29 mouse cellular contexts compared by ENCODE assay signal in genomic region chr10:107962130-107962529, GRCm38 (mm10). TPM values are rescaled to one million over a fixed set of nuclear protein-coding genes. Genes with fewer than 3 reads are reported as not detected.
DNase-seq lines count a peak whose midpoint lies in the region; ATAC-seq lines count a peak whose summit lies in the region.
"Had no signal": no experiment of that assay in that cellular context is flagged by ENCODE, and none has a peak within 500 bp of the region (broad histone marks: within the 10 kb centered on the region; RNA-seq: fewer than 3 reads in every experiment).

No protein-coding gene starts in this region.

- H3K27me3 ChIP-seq in liver, embryonic 11.5 days (replicated peaks; ENCODE audit: control insufficient read depth, insufficient read depth, low read length): no peaks in the 10 kb centered on the region
- no peaks in the 10 kb centered on the region for H3K27me3 ChIP-seq in liver, embryonic 16.5 days (ENCODE audit: control insufficient read depth, insufficient read depth, low read depth, low read length)
- H3K27me3 ChIP-seq in intestine, embryonic 16.5 days (replicated peaks; ENCODE audit: control insufficient read depth, insufficient read depth, low read length): no peaks in the 10 kb centered on the region
- H3K27me3 ChIP-seq: forebrain, embryonic 12.5 days; heart, embryonic 12.5 days; hindbrain, embryonic 13.5 days; midbrain, embryonic 15.5 days; neural tube, embryonic 15.5 days had no signal

- H3K9ac ChIP-seq in liver, embryonic 11.5 days (ENCODE audit: low read depth, low read length): no peak overlapping the region
- no peak overlapping the region for H3K9ac ChIP-seq in liver, embryonic 16.5 days (ENCODE audit: low read depth, low read length)
- H3K9ac ChIP-seq in intestine, embryonic 16.5 days (ENCODE audit: low read depth, low read length): no peak overlapping the region
- H3K9ac ChIP-seq: forebrain, embryonic 12.5 days; heart, embryonic 12.5 days; hindbrain, embryonic 13.5 days; midbrain, embryonic 15.5 days; neural tube, embryonic 15.5 days had no signal

- no peaks in the 10 kb centered on the region for H3K9me3 ChIP-seq in liver, embryonic 11.5 days (ENCODE audit: control insufficient read depth, low read length)
- no peaks in the 10 kb centered on the region for H3K9me3 ChIP-seq in liver, embryonic 16.5 days (replicated peaks; ENCODE audit: control insufficient read depth, low read length)
- no peaks in the 10 kb centered on the region for H3K9me3 ChIP-seq in intestine, embryonic 16.5 days (ENCODE audit: control insufficient read depth, low read length)
- H3K9me3 ChIP-seq: forebrain, embryonic 12.5 days; hindbrain, embryonic 13.5 days; midbrain, embryonic 15.5 days; neural tube, embryonic 15.5 days had no signal

- peak; percentile 83 for ATAC-seq in liver, embryonic 11.5 days (replicated peaks; ENCODE audit: low FRiP score)
- peak; percentile 87 for ATAC-seq in liver, embryonic 16.5 days (ENCODE audit: low read depth)
- ATAC-seq in intestine, embryonic 16.5 days: no peak
- ATAC-seq: CD4-positive, CD25-positive, alpha-beta regulatory T cell, adult 4 months; intestine, postnatal 0 days; midbrain, embryonic 15.5 days had no signal

- no peak overlapping the region for H3K27ac ChIP-seq in liver, embryonic 11.5 days (ENCODE audit: low read depth, low read length)
- H3K27ac ChIP-seq in liver, embryonic 16.5 days (ENCODE audit: low read length): no peak overlapping the region
- H3K27ac ChIP-seq in intestine, embryonic 16.5 days (ENCODE audit: low read length): no peak overlapping the region
- H3K27ac ChIP-seq: forebrain, embryonic 12.5 days; hindbrain, embryonic 13.5 days; midbrain, embryonic 15.5 days; neural tube, embryonic 15.5 days; stomach, postnatal 0 days had no signal

- H3K4me1 ChIP-seq in liver, embryonic 11.5 days (replicated peaks; ENCODE audit: control insufficient read depth, insufficient read depth, low read length): no peaks in the 10 kb centered on the region
- H3K4me1 ChIP-seq in liver, embryonic 16.5 days (ENCODE audit: control insufficient read depth, low read depth, low read length): no peaks in the 10 kb centered on the region
- H3K4me1 ChIP-seq in intestine, embryonic 16.5 days (ENCODE audit: control insufficient read depth, insufficient read depth, low read length): no peaks in the 10 kb centered on the region
- H3K4me1 ChIP-seq: forebrain, embryonic 12.5 days; hindbrain, embryonic 13.5 days; midbrain, embryonic 15.5 days; neural tube, embryonic 15.5 days had no signal

- no peak overlapping the region for H3K4me3 ChIP-seq in liver, embryonic 11.5 days (ENCODE audit: low read depth, low read length)
- no peak overlapping the region for H3K4me3 ChIP-seq in liver, embryonic 16.5 days (ENCODE audit: low read depth, low read length)
- H3K4me3 ChIP-seq in intestine, embryonic 16.5 days (ENCODE audit: low read length): no peak overlapping the region
- H3K4me3 ChIP-seq: erythroblast, embryonic 14.5 days; forebrain, embryonic 12.5 days; heart, embryonic 12.5 days; hindbrain, embryonic 13.5 days; midbrain, embryonic 15.5 days; neural tube, embryonic 15.5 days had no signal

- no peak overlapping the region for H3K4me2 ChIP-seq in liver, embryonic 11.5 days
- no peak overlapping the region for H3K4me2 ChIP-seq in liver, embryonic 16.5 days (ENCODE audit: low read depth, low read length)
- H3K4me2 ChIP-seq in intestine, embryonic 16.5 days (ENCODE audit: low read depth, low read length): no peak overlapping the region
- H3K4me2 ChIP-seq: forebrain, embryonic 12.5 days; heart, embryonic 12.5 days; hindbrain, embryonic 13.5 days; midbrain, embryonic 15.5 days; neural tube, embryonic 15.5 days had no signal

- no peaks in the 10 kb centered on the region for H3K36me3 ChIP-seq in liver, embryonic 11.5 days (ENCODE audit: control insufficient read depth, insufficient read depth, low read length)
- no peaks in the 10 kb centered on the region for H3K36me3 ChIP-seq in liver, embryonic 16.5 days (ENCODE audit: control insufficient read depth, insufficient read depth)
- H3K36me3 ChIP-seq in intestine, embryonic 16.5 days (ENCODE audit: control insufficient read depth, insufficient read depth, low read length): no peaks in the 10 kb centered on the region
- H3K36me3 ChIP-seq: forebrain, embryonic 12.5 days; heart, embryonic 12.5 days; hindbrain, embryonic 13.5 days; midbrain, embryonic 15.5 days; neural tube, embryonic 15.5 days had no signal

- DNase-seq in c-Kit-positive CD71-positive TER-119-negative erythroid progenitor cells, embryonic 14.5 days (ENCODE audit: low read depth): peak; percentile 34
- no peak for DNase-seq in liver, embryonic 11.5 days (ENCODE audit: low spot score)
- DNase-seq in lung, postnatal 4 days: no peak
- no peak for DNase-seq in right cerebral cortex, adult 2 months (ENCODE audit: low spot score in 2 of 2)
- no peak for DNase-seq in thymus, postnatal 10 days (ENCODE audit: low spot score in 2 of 2)
- DNase-seq: adrenal gland, adult 8-10 months; cerebellum, adult 11-12 months; cerebellum, adult 9-11 months; gastrocnemius, postnatal 25 days; heart, adult 11 months; heart, postnatal 4 days; kidney, adult 9 months; kidney, postnatal 10 days; lung, postnatal 36 days; spleen, adult 18-20 months; thymus, adult 18-20 months; thymus, postnatal 4 days had no signal

- 69% methylated on average over 3 of the region's 3 CpGs for WGBS in liver, embryonic 11.5 days
- 31% methylated on average over 3 of the region's 3 CpGs for WGBS in liver, embryonic 16.5 days (ENCODE audit: insufficient replicate concordance)
- WGBS in intestine, embryonic 16.5 days: 90% methylated on average over 3 of the region's 3 CpGs

RNA-seq across cellular contexts. Expression of gene Otogl, which starts 50.2 kb away (rescaled TPM):
- 0.12 and 0.14 TPM in 2 replicates for polyA plus RNA-seq in liver, embryonic 11.5 days (2014; fragmentation: Nextera tagmentation; extraction: Ambion mirVana)
- polyA plus RNA-seq in liver, embryonic 16.5 days (2015; fragmentation: Nextera tagmentation; extraction: Ambion mirVana): 0.01 TPM in 1 of 2 replicates, not detected in the other
- polyA plus RNA-seq in intestine, embryonic 16.5 days (2015; fragmentation: Nextera tagmentation; extraction: Ambion mirVana): 0.02 TPM in 2 replicates
- polyA plus RNA-seq: CD4-positive, CD25-positive, alpha-beta regulatory T cell, adult 4 months; erythroblast, embryonic 14.5 days; forebrain, embryonic 12.5 days; intestine, postnatal 0 days; liver, adult 2 months; midbrain, embryonic 15.5 days had no signal
